Mouse (Mus musculus): ENCODE data around the gene Pde10a. TPM values are rescaled to one million over a fixed set of nuclear protein-coding genes. Genes with fewer than 3 reads are reported as not detected.

The Pde10a gene
- polyA plus RNA-seq, 1 experiment from 2014 or later: 2.6 TPM

DNA sequence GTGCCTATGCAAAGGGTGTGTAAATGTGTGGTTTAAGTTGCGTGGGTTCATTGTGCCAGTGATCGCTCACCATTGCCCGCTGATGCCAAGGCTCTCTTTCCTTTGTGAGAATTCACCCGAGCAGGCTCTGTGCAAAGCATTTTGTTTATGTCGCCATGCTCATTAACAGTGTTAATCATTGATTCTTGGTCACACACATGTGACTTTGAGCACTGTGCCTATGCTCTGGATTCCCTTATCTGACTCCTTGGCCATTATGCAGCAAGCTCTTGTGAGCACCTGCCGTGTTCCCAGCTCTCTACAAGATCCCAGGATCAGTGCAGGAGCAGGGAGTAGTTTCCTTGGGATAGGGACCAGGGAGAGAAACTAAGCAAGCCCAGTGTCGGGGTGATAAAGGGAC lies 318.8 kb downstream of the Pde10a start:
- no peak for TF ChIP-seq CTCF (IDR thresholded peaks at IDR 0.05; ENCODE audit: low read depth)
- Histone ChIP-seq H3K4me1 (ENCODE audit: insufficient read depth) (no peaks in the 10 kb centered on the region), H3K9ac (no peak overlapping the region), H3K27me3 (ENCODE audit: insufficient read depth, low read length) (no peaks in the 10 kb centered on the region), H3K4me3 (ENCODE audit: low read depth, low read length) (no peak overlapping the region), H3K36me3 (ENCODE audit: insufficient read depth) (no peaks in the 10 kb centered on the region), H3K4me2 (no peak overlapping the region), H3K27ac (ENCODE audit: low read depth) (no peak overlapping the region), H3K9me3 (ENCODE audit: low read depth, low read length) (no peaks in the 10 kb centered on the region)
- WGBS: 83% methylated on average over 7 of the region's 7 CpGs
- DNase-seq (no peak), ATAC-seq (ENCODE audit: insufficient read depth) (no peak)

- ATAC-seq (ENCODE audit: insufficient read depth): no peak
Measured at GRCm38 (mm10) chr17:8846506-8846905, 321.3 kb downstream of the Pde10a start.

DNA sequence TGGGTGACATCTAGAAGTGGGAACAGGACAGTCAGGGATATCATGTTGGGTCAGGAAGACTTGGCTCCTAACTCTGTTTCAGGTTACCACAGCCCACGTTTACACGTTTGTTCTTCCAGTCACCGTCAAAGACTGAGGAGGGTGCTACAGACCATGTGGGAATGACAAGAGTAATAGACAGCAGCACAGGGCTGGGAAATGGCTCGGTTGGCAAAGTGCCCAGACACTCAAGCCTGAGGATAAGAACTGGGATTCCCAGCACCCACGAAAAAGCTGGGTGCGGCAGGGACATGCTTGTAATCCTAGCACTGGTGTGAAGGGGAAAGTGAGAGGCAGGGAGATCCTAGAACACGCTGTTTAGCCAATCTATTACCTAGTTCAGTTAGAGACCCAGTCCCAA lies 322.4 kb downstream of the Pde10a start:
- Histone ChIP-seq H3K4me1 (ENCODE audit: insufficient read depth) (no peaks in the 10 kb centered on the region), H3K9ac (no peak overlapping the region), H3K36me3 (ENCODE audit: insufficient read depth) (no peaks in the 10 kb centered on the region), H3K27ac (ENCODE audit: low read depth) (no peak overlapping the region), H3K4me2 (no peak overlapping the region), H3K4me3 (ENCODE audit: low read depth, low read length) (no peak overlapping the region), H3K27me3 (ENCODE audit: insufficient read depth, low read length) (no peaks in the 10 kb centered on the region), H3K9me3 (ENCODE audit: low read depth, low read length) (no peaks in the 10 kb centered on the region)
- 39% methylated on average over 7 of the region's 7 CpGs for WGBS
- TF ChIP-seq CTCF (IDR thresholded peaks at IDR 0.05; ENCODE audit: low read depth): no peak
- peak; percentile 63 for DNase-seq
- no peak for ATAC-seq (ENCODE audit: insufficient read depth)

More at GRCm38 (mm10) chr17:8846506-8846905, 321.3 kb downstream of the Pde10a start:
- H3K9ac ChIP-seq: no peak overlapping the region
- H3K36me3 ChIP-seq (ENCODE audit: insufficient read depth): no peaks in the 10 kb centered on the region
- DNase-seq: no peak
- no peak overlapping the region for H3K27ac ChIP-seq (ENCODE audit: low read depth)
- 54% methylated on average over 6 of the region's 6 CpGs for WGBS
- H3K4me2 ChIP-seq: no peak overlapping the region
- H3K9me3 ChIP-seq (ENCODE audit: low read depth, low read length): no peaks in the 10 kb centered on the region
- H3K27me3 ChIP-seq (ENCODE audit: insufficient read depth, low read length): no peaks in the 10 kb centered on the region
- no peaks in the 10 kb centered on the region for H3K4me1 ChIP-seq (ENCODE audit: insufficient read depth)
- no peak overlapping the region for H3K4me3 ChIP-seq (ENCODE audit: low read depth, low read length)
- TF ChIP-seq CTCF (IDR thresholded peaks at IDR 0.05; ENCODE audit: low read depth): no peak

- H3K4me2 ChIP-seq: no peak overlapping the region
- no peak for ATAC-seq (ENCODE audit: insufficient read depth)
- H3K36me3 ChIP-seq (ENCODE audit: insufficient read depth): no peaks in the 10 kb centered on the region
- no peak for TF ChIP-seq CTCF (IDR thresholded peaks at IDR 0.05; ENCODE audit: low read depth)
- H3K4me1 ChIP-seq (ENCODE audit: insufficient read depth): 0 out of 2 replicates have a peak, but pooled peaks cover 6% of the 10 kb centered on the region
- H3K27ac ChIP-seq (ENCODE audit: low read depth): no peak overlapping the region
- no peaks in the 10 kb centered on the region for H3K9me3 ChIP-seq (ENCODE audit: low read depth, low read length)
- no peak overlapping the region for H3K9ac ChIP-seq
- no peak for DNase-seq
- H3K4me3 ChIP-seq (ENCODE audit: low read depth, low read length): no peak overlapping the region
- WGBS: 90% methylated on average over 6 of the region's 6 CpGs
- H3K27me3 ChIP-seq (ENCODE audit: insufficient read depth, low read length): no peaks in the 10 kb centered on the region
Measured at GRCm38 (mm10) chr17:8851846-8852245, 326.7 kb downstream of the Pde10a start.

- H3K9ac ChIP-seq: no peak overlapping the region; the same call in 1 of the 2 replicates
- TF ChIP-seq CTCF (IDR thresholded peaks at IDR 0.05; ENCODE audit: low read depth): no peak
- ATAC-seq (ENCODE audit: insufficient read depth) (peak; percentile 86), DNase-seq (peak; percentile 79)
- H3K4me3 ChIP-seq (ENCODE audit: low read depth, low read length): peak overlapping the region; percentile 20; the same call in 1 of the 2 replicates
- no peak overlapping the region for H3K27ac ChIP-seq (ENCODE audit: low read depth)
- H3K9me3 ChIP-seq (ENCODE audit: low read depth, low read length): no peaks in the 10 kb centered on the region
- H3K27me3 ChIP-seq (ENCODE audit: insufficient read depth, low read length): no peaks in the 10 kb centered on the region
- 0 out of 2 replicates have a peak, but pooled peaks cover 12% of the 10 kb centered on the region for H3K4me1 ChIP-seq (ENCODE audit: insufficient read depth)
- no peaks in the 10 kb centered on the region for H3K36me3 ChIP-seq (ENCODE audit: insufficient read depth)
- WGBS: 29% methylated on average over 22 of the region's 22 CpGs
- peak overlapping the region; percentile 56 for H3K4me2 ChIP-seq
Measured at GRCm38 (mm10) chr17:8856430-8857371, 331.5 kb downstream of the Pde10a start.

GRCm38 (mm10) chr17:8858636-8859421 lies 333.7 kb downstream of the Pde10a start:
- no peak overlapping the region for H3K27ac ChIP-seq (ENCODE audit: low read depth)
- 0 out of 2 replicates have a peak overlapping the region, but pooled peaks have one; percentile 7 for H3K4me2 ChIP-seq
- no peaks in the 10 kb centered on the region for H3K9me3 ChIP-seq (ENCODE audit: low read depth, low read length)
- no peaks in the 10 kb centered on the region for H3K27me3 ChIP-seq (ENCODE audit: insufficient read depth, low read length)
- 0 out of 2 replicates have a peak, but pooled peaks cover 12% of the 10 kb centered on the region for H3K4me1 ChIP-seq (ENCODE audit: insufficient read depth)
- ATAC-seq (ENCODE audit: insufficient read depth): no peak
- no peak overlapping the region for H3K4me3 ChIP-seq (ENCODE audit: low read depth, low read length)
- DNase-seq: no peak
- no peaks in the 10 kb centered on the region for H3K36me3 ChIP-seq (ENCODE audit: insufficient read depth)
- no peak for TF ChIP-seq CTCF (IDR thresholded peaks at IDR 0.05; ENCODE audit: low read depth)
- WGBS: 62% methylated on average over 23 of the region's 23 CpGs
- H3K9ac ChIP-seq: no peak overlapping the region
